In genomic region chr9:106139763-106140162, GRCm38 (mm10) we compare ENCODE assay signal across 12 mouse cellular contexts. TPM values are rescaled to one million over a fixed set of nuclear protein-coding genes. Genes with fewer than 3 reads are reported as not detected.
DNase-seq lines count a peak whose midpoint lies in the region; ATAC-seq and TF ChIP-seq lines count a peak whose summit lies in the region.
"Had no signal": no experiment of that assay in that cellular context is flagged by ENCODE, and none has a peak within 500 bp of the region (broad histone marks: within the 10 kb centered on the region; RNA-seq: fewer than 3 reads in every experiment).

No protein-coding gene starts in this region.

- no peaks in the 10 kb centered on the region for H3K27me3 ChIP-seq in cerebellum, adult 2 months (ENCODE audit: control insufficient read depth, insufficient read depth, low read length)
- H3K27me3 ChIP-seq in hindbrain, embryonic 14.5 days (ENCODE audit: control insufficient read depth, insufficient read depth, low read length): no peaks in the 10 kb centered on the region
- no peaks in the 10 kb centered on the region for H3K27me3 ChIP-seq in neural tube, embryonic 13.5 days
- H3K27me3 ChIP-seq: kidney, embryonic 15.5 days had no signal

- intact Hi-C loops in left cerebral cortex, postnatal 25 days (cut with DNase I): no loop called here

- no peak overlapping the region for H3K4me2 ChIP-seq in hindbrain, embryonic 14.5 days (replicated peaks)
- no peak overlapping the region for H3K4me2 ChIP-seq in neural tube, embryonic 13.5 days
- H3K4me2 ChIP-seq: kidney, embryonic 15.5 days; liver, embryonic 13.5 days had no signal

- DNase-seq in cerebellum, adult 2 months: peak; percentile 18 to 25
- no peak for DNase-seq in cerebellum, adult 9-11 months
- DNase-seq in retina, postnatal 1 day: peak; percentile 80
- DNase-seq in retina, embryonic 14.5 days (ENCODE audit: low spot score): no peak
- DNase-seq in hindbrain, embryonic 14.5 days (ENCODE audit: low spot score): peak; percentile 67
- DNase-seq in urinary bladder, adult 2 months (ENCODE audit: low spot score): no peak
- DNase-seq in left cerebral cortex, postnatal 25 days (ENCODE audit: low spot score in 2 of 2): no peak
- DNase-seq: liver, embryonic 13.5 days had no signal

- TF ChIP-seq POLR2A in cerebellum, adult 2 months (IDR thresholded peaks at IDR 0.05; ENCODE audit: borderline replicate concordance, insufficient read depth, low read length): no peak

- TF ChIP-seq CTCF in cerebellum, adult 2 months (IDR thresholded peaks at IDR 0.05; ENCODE audit: borderline replicate concordance, insufficient read depth, low read depth, low read length): no peak

- H3K4me1 ChIP-seq in cerebellum, adult 2 months (ENCODE audit: control insufficient read depth, insufficient read depth, low read length): peaks cover 9% of the 10 kb centered on the region; the same call in 1 of the 2 replicates
- peaks cover 17% of the 10 kb centered on the region; the same call in 1 of the 2 replicates for H3K4me1 ChIP-seq in hindbrain, embryonic 14.5 days (replicated peaks; ENCODE audit: control insufficient read depth, insufficient read depth, low read length)
- H3K4me1 ChIP-seq in neural tube, embryonic 13.5 days (replicated peaks): peaks cover 58% of the 10 kb centered on the region
- H3K4me1 ChIP-seq: kidney, embryonic 15.5 days; liver, embryonic 13.5 days had no signal

- H3K9ac ChIP-seq in hindbrain, embryonic 14.5 days: no peak overlapping the region
- no peak overlapping the region for H3K9ac ChIP-seq in neural tube, embryonic 13.5 days
- H3K9ac ChIP-seq: kidney, embryonic 15.5 days; liver, embryonic 13.5 days had no signal

- ATAC-seq in hindbrain, embryonic 14.5 days (ENCODE audit: low FRiP score): peak; percentile 51; the same call in 1 of the 2 replicates
- peak; percentile 57 for ATAC-seq in neural tube, embryonic 13.5 days (ENCODE audit: low read depth)

- no peaks in the 10 kb centered on the region for H3K36me3 ChIP-seq in hindbrain, embryonic 14.5 days (replicated peaks; ENCODE audit: control insufficient read depth, insufficient read depth)
- H3K36me3 ChIP-seq in neural tube, embryonic 13.5 days: no peaks in the 10 kb centered on the region
- H3K36me3 ChIP-seq: kidney, embryonic 15.5 days; liver, embryonic 13.5 days had no signal

- H3K27ac ChIP-seq in cerebellum, adult 2 months (ENCODE audit: insufficient read depth, low read length): no peak overlapping the region
- peak overlapping the region; percentile 44 for H3K27ac ChIP-seq in hindbrain, embryonic 14.5 days
- H3K27ac ChIP-seq in neural tube, embryonic 13.5 days (replicated peaks): peak overlapping the region; percentile 46
- H3K27ac ChIP-seq: kidney, embryonic 15.5 days; liver, embryonic 13.5 days had no signal

- no peaks in the 10 kb centered on the region for H3K9me3 ChIP-seq in hindbrain, embryonic 14.5 days (ENCODE audit: control insufficient read depth, low read length)
- H3K9me3 ChIP-seq in neural tube, embryonic 13.5 days: no peaks in the 10 kb centered on the region
- H3K9me3 ChIP-seq: kidney, embryonic 15.5 days; liver, embryonic 13.5 days had no signal

- WGBS in cerebellum, adult 2 months: 46% methylated on average over 10 of the region's 10 CpGs
- WGBS in hindbrain, embryonic 14.5 days: 41% methylated on average over 10 of the region's 10 CpGs
- 26% methylated on average over 10 of the region's 10 CpGs for WGBS in neural tube, embryonic 13.5 days

- H3K4me3 ChIP-seq in cerebellum, adult 2 months (replicated peaks; ENCODE audit: insufficient read depth, low read depth, low read length): no peak overlapping the region
- no peak overlapping the region for H3K4me3 ChIP-seq in hindbrain, embryonic 14.5 days (replicated peaks; ENCODE audit: low read length)
- no peak overlapping the region for H3K4me3 ChIP-seq in neural tube, embryonic 13.5 days
- H3K4me3 ChIP-seq: kidney, embryonic 15.5 days; liver, embryonic 13.5 days had no signal

RNA-seq across cellular contexts. Expression of gene Glyctk, which starts 18.2 kb away (rescaled TPM):
- 1.7 and 2.2 TPM in 2 replicates for polyA plus RNA-seq in cerebellum, adult 2 months (2012; rRNA removed)
- 2.3 and 3.0 TPM in 2 replicates for polyA plus RNA-seq in hindbrain, embryonic 14.5 days (2014; fragmentation: Nextera tagmentation; extraction: Ambion mirVana)
- polyA plus RNA-seq in neural tube, embryonic 13.5 days (2015; fragmentation: Nextera tagmentation; extraction: Ambion mirVana): 4.9 and 5.1 TPM in 2 replicates
- 1.1 and 1.5 TPM in 2 replicates for polyA plus RNA-seq in urinary bladder, adult 2 months (2012; rRNA removed)
- total RNA-seq in left cerebral cortex, postnatal 25 days (2021): 1 to 10 TPM; 3.3 to 5.3 TPM

RNA-seq across cellular contexts. Expression of gene Wdr82, which starts 31.0 kb away (rescaled TPM):
- polyA plus RNA-seq in cerebellum, adult 2 months (2012; rRNA removed): 137 and 140 TPM in 2 replicates
- polyA plus RNA-seq in hindbrain, embryonic 14.5 days (2014; fragmentation: Nextera tagmentation; extraction: Ambion mirVana): 40.2 and 42.3 TPM in 2 replicates
- polyA plus RNA-seq in neural tube, embryonic 13.5 days (2015; fragmentation: Nextera tagmentation; extraction: Ambion mirVana): 27.7 and 29.6 TPM in 2 replicates
- 67.9 and 72.1 TPM in 2 replicates for polyA plus RNA-seq in urinary bladder, adult 2 months (2012; rRNA removed)
- 100 to 1,000 TPM; 136 to 141 TPM for total RNA-seq in left cerebral cortex, postnatal 25 days (2021)

RNA-seq across cellular contexts. Expression of gene Col6a4, which starts 43.2 kb away (rescaled TPM):
- polyA plus RNA-seq in cerebellum, adult 2 months (2012; rRNA removed): 0.30 and 1.1 TPM in 2 replicates
- polyA plus RNA-seq in hindbrain, embryonic 14.5 days (2014; fragmentation: Nextera tagmentation; extraction: Ambion mirVana): 0.32 and 0.87 TPM in 2 replicates
- 0.22 and 0.51 TPM in 2 replicates for polyA plus RNA-seq in neural tube, embryonic 13.5 days (2015; fragmentation: Nextera tagmentation; extraction: Ambion mirVana)
- polyA plus RNA-seq in urinary bladder, adult 2 months (2012; rRNA removed): 1.3 and 1.4 TPM in 2 replicates
- 1 to 10 TPM; 1.8 to 2.7 TPM for total RNA-seq in left cerebral cortex, postnatal 25 days (2021)
- total RNA-seq: neutrophil, adult 5-6 weeks had no signal
- polyA plus RNA-seq: C2C12; liver, embryonic 13.5 days had no signal

RNA-seq across cellular contexts. Expression of gene Ppm1m, which starts 59.8 kb away (rescaled TPM):
- 36.0 and 38.9 TPM in 2 replicates for polyA plus RNA-seq in cerebellum, adult 2 months (2012; rRNA removed)
- polyA plus RNA-seq in hindbrain, embryonic 14.5 days (2014; fragmentation: Nextera tagmentation; extraction: Ambion mirVana): 13.0 and 13.4 TPM in 2 replicates
- polyA plus RNA-seq in neural tube, embryonic 13.5 days (2015; fragmentation: Nextera tagmentation; extraction: Ambion mirVana): 18.7 and 22.8 TPM in 2 replicates
- polyA plus RNA-seq in urinary bladder, adult 2 months (2012; rRNA removed): 40.2 and 47.0 TPM in 2 replicates
- total RNA-seq in left cerebral cortex, postnatal 25 days (2021): 10 to 100 TPM; 18.0 to 24.7 TPM

Comparison
In these comparisons a context has a peak if more than half of its experiments do, and no peak if none do; other contexts are left out.
1. DNase-seq: peak in cerebellum, adult 2 months (2 of 2), retina, postnatal 1 day (single experiment) and hindbrain, embryonic 14.5 days (single experiment); none in cerebellum, adult 9-11 months (single experiment), retina, embryonic 14.5 days (single experiment), urinary bladder, adult 2 months (single experiment) and left cerebral cortex, postnatal 25 days (0 of 2).